Mouse (Mus musculus): ENCODE measurements at regions not wholly inside any gene's neighbourhood (a gene's known extent, or its start where the extent isn't known, plus 50 kb on each side); places are given as distances from the start of the nearest gene placed in this dataset.

DNA sequence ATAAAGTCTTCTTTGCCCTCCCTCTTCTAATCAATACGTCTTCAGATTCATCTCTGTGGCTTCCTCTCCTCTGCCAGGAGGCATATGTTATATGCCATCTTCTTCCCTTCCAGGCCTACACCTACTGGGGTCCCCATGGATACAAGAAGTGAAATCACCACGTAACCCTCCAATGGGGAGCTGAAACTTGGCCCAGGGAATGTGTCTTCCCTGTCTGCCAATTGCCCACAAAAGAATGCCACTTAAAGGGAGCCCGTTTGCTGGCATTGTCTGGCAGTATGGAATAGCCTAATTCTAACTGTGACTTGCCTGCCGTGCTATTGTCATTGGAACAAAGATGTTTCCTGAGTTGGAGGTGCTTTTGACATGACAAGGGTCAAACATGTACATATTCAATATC is 69.5 kb upstream of the Xylt1 start:
- DNase-seq (ENCODE audit: low spot score), result no peak
- ATAC-seq (ENCODE audit: extremely low read depth, insufficient number of reproducible peaks, low FRiP score, poor library complexity, severe bottlenecking), result no peak
- Histone ChIP-seq H3K4me1 (ENCODE audit: insufficient read depth, low read depth, low read length) (no peaks in the 10 kb centered on the region), H3K36me3 (replicated peaks) (no peaks in the 10 kb centered on the region), H3K4me3 (ENCODE audit: low read depth, low read length) (no peak overlapping the region), H3K9me3 (replicated peaks) (peaks cover 44% of the 10 kb centered on the region), H3K27me3 (ENCODE audit: insufficient read depth, low read length) (no peaks in the 10 kb centered on the region)
- TF ChIP-seq GATA2 (IDR thresholded peaks at IDR 0.05; ENCODE audit: borderline replicate concordance, low read depth, low read length), result no peak
- no peak for TF ChIP-seq POLR2AphosphoS5 (IDR thresholded peaks at IDR 0.05; ENCODE audit: insufficient replicate concordance, low read depth, low read length)
- TF ChIP-seq TAL1 (conservative IDR thresholded peaks at IDR 0.05; ENCODE audit: low read depth, low read length), result no peak
- TF ChIP-seq CTCF (IDR thresholded peaks at IDR 0.05; ENCODE audit: low read depth, low read length), result no peak
- TF ChIP-seq GATA1 (IDR thresholded peaks at IDR 0.05; ENCODE audit: borderline replicate concordance, low read length), result no peak

GRCm38 (mm10) chr7:117316126-117316805 is 64.5 kb upstream of the Xylt1 start:
- DNase-seq (ENCODE audit: low spot score) (no peak), ATAC-seq (ENCODE audit: extremely low read depth, insufficient number of reproducible peaks, low FRiP score, poor library complexity, severe bottlenecking) (no peak; the same call in 1 of the 2 replicates)
- Histone ChIP-seq H3K4me1 (ENCODE audit: insufficient read depth, low read depth, low read length) (no peaks in the 10 kb centered on the region), H3K4me3 (ENCODE audit: low read depth, low read length) (no peak overlapping the region), H3K36me3 (replicated peaks) (no peaks in the 10 kb centered on the region), H3K9me3 (replicated peaks) (peaks cover 64% of the 10 kb centered on the region), H3K27me3 (ENCODE audit: insufficient read depth, low read length) (no peaks in the 10 kb centered on the region)
- TF ChIP-seq CTCF (IDR thresholded peaks at IDR 0.05; ENCODE audit: low read depth, low read length), result no peak
- no peak for TF ChIP-seq GATA1 (IDR thresholded peaks at IDR 0.05; ENCODE audit: borderline replicate concordance, low read length)
- no peak for TF ChIP-seq TAL1 (conservative IDR thresholded peaks at IDR 0.05; ENCODE audit: low read depth, low read length)

- no peak for TF ChIP-seq CTCF (IDR thresholded peaks at IDR 0.05; ENCODE audit: low read depth, low read length)
- no peak for TF ChIP-seq POLR2AphosphoS5 (IDR thresholded peaks at IDR 0.05; ENCODE audit: insufficient replicate concordance, low read depth, low read length)
- TF ChIP-seq GATA2 (IDR thresholded peaks at IDR 0.05; ENCODE audit: borderline replicate concordance, low read depth, low read length), result no peak
- TF ChIP-seq GATA1 (IDR thresholded peaks at IDR 0.05; ENCODE audit: borderline replicate concordance, low read length), result no peak
- TF ChIP-seq TAL1 (conservative IDR thresholded peaks at IDR 0.05; ENCODE audit: low read depth, low read length), result no peak
- no peak for ATAC-seq (ENCODE audit: extremely low read depth, insufficient number of reproducible peaks, low FRiP score, poor library complexity, severe bottlenecking)
- Histone ChIP-seq H3K27me3 (ENCODE audit: insufficient read depth, low read length) (no peaks in the 10 kb centered on the region), H3K9me3 (replicated peaks) (peaks cover 66% of the 10 kb centered on the region), H3K4me1 (ENCODE audit: insufficient read depth, low read depth, low read length) (no peaks in the 10 kb centered on the region), H3K4me3 (ENCODE audit: low read depth, low read length) (no peak overlapping the region), H3K36me3 (replicated peaks) (no peaks in the 10 kb centered on the region)
- DNase-seq (ENCODE audit: low spot score), result no peak
Measured at GRCm38 (mm10) chr7:117317362-117317761, 63.4 kb upstream of the Xylt1 start.

DNA sequence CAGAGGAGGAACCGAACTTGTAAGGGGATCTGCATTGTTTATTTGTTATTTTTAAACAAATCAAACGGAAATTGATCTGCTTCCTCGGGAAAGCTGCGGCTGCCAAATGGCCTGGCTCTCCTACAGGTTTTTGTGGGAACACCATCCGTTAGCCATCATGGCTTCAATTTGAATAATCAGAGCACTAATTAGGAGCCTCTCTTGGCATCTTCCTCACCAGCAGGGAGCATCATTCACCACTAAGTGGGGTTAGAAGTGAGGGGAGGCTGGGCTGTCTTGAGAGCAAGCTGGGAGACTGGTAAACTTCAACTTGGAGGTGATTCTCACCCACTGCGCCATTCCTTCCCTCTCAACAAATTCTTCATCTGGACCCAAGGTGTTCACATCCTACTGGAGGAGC is 60.2 kb upstream of the Xylt1 start:
- Histone ChIP-seq H3K9me3 (replicated peaks) (peaks cover 73% of the 10 kb centered on the region), H3K27me3 (ENCODE audit: insufficient read depth, low read length) (no peaks in the 10 kb centered on the region), H3K36me3 (replicated peaks) (no peaks in the 10 kb centered on the region), H3K4me3 (ENCODE audit: low read depth, low read length) (no peak overlapping the region), H3K4me1 (ENCODE audit: insufficient read depth, low read depth, low read length) (no peaks in the 10 kb centered on the region)
- no peak for ATAC-seq (ENCODE audit: extremely low read depth, insufficient number of reproducible peaks, low FRiP score, poor library complexity, severe bottlenecking)
- TF ChIP-seq POLR2AphosphoS5 (IDR thresholded peaks at IDR 0.05; ENCODE audit: insufficient replicate concordance, low read depth, low read length) (no peak), GATA2 (IDR thresholded peaks at IDR 0.05; ENCODE audit: borderline replicate concordance, low read depth, low read length) (no peak), TAL1 (conservative IDR thresholded peaks at IDR 0.05; ENCODE audit: low read depth, low read length) (no peak), GATA1 (IDR thresholded peaks at IDR 0.05; ENCODE audit: borderline replicate concordance, low read length) (no peak), CTCF (IDR thresholded peaks at IDR 0.05; ENCODE audit: low read depth, low read length) (no peak)
- DNase-seq (ENCODE audit: low spot score), result no peak
